Mouse (Mus musculus) embryonic stem cell, embryonic (primary cell): ENCODE results near the gene Zc3h15.

Source experiments
- CTCF ChIA-PET, 4 experiments: fragments of 300-600 bp in 2 of 4; fragments of 350-600 bp in 2 of 4; sonication (Branson Sonifier 250); formaldehyde crosslinking; loops; one replicate each; lab custom pipeline; 2022; ENCODE audit warnings: inconsistent platforms in 2 of 4; lab: Charles Lee
- POLR2A ChIA-PET, 4 experiments: fragments of 300-600 bp in 2 of 4; fragments of 350-600 bp in 2 of 4; sonication (Branson Sonifier 250); formaldehyde crosslinking; loops; one replicate each; lab custom pipeline; 2022; ENCODE audit warnings: antibody characterized with exemption in 4 of 4, inconsistent platforms in 1 of 4; lab: Charles Lee

Gene Zc3h15

GRCm38 (mm10) chr2:83667430-83667829 is 23.2 kb downstream of the Zc3h15 start:
- CTCF ChIA-PET: no interaction called here
- POLR2A ChIA-PET: no interaction called here

GRCm38 (mm10) chr2:83668052-83668451 is 23.8 kb downstream of the Zc3h15 start:
- CTCF ChIA-PET: no interaction called here
- POLR2A ChIA-PET: interaction anchor here in 1 of 4 experiments (2.5 to 2.6 kb wide), 3 partner anchors 17 to 42 kb away, joined by 8 to 10 read pairs (median 10); no protein-coding TSS in a partner anchor

- ChIA-PET POLR2A (interaction anchor here in 3 of 4 experiments (0.9 to 4.1 kb wide), 18 partner anchors 10 to 84 kb away, joined by 3 to 16 read pairs (median 4); partner anchors contain the start of gene Zc3h15 (in 2 of the 3)), CTCF (interaction anchor here in 3 of 4 experiments (0.8 to 1.9 kb wide), 7 partner anchors 11 to 331 kb away, joined by 3 to 10 read pairs (median 5); no protein-coding TSS in a partner anchor)
Measured at GRCm38 (mm10) chr2:83669988-83670387, 25.8 kb downstream of the Zc3h15 start.

GRCm38 (mm10) chr2:83671843-83672242 is 27.6 kb downstream of the Zc3h15 start:
- ChIA-PET POLR2A (interaction anchor here in 3 of 4 experiments (0.8 to 4.1 kb wide), 9 partner anchors 9 to 28 kb away, joined by 3 to 16 read pairs (median 4); partner anchors contain the start of gene Zc3h15 (in 2 of the 3)), CTCF (interaction anchor here in 1 of 4 experiments (0.5 kb wide), 1 partner anchor 26 kb away, joined by 5 read pairs; no protein-coding TSS in a partner anchor)

GRCm38 (mm10) chr2:83673067-83673466 is 28.8 kb downstream of the Zc3h15 start:
- ChIA-PET POLR2A (interaction anchor here in 3 of 4 experiments (0.5 to 1.7 kb wide), 11 partner anchors 9 to 140 kb away, joined by 3 to 4 read pairs (median 3); partner anchors contain the start of gene Zc3h15 (in 2 of the 3)), CTCF (interaction anchor here in 2 of 4 experiments (0.9 to 1.0 kb wide), 2 partner anchors 31 to 98 kb away, joined by 3 read pairs; no protein-coding TSS in a partner anchor)

GRCm38 (mm10) chr2:83673843-83674242 is 29.6 kb downstream of the Zc3h15 start:
- CTCF ChIA-PET: interaction anchor here in 2 of 4 experiments (0.6 to 0.9 kb wide), 2 partner anchors 26 to 32 kb away, joined by 3 read pairs; no protein-coding TSS in a partner anchor
- POLR2A ChIA-PET: interaction anchor here in 3 of 4 experiments (0.5 to 1.8 kb wide), 10 partner anchors 9 to 731 kb away, joined by 3 to 7 read pairs (median 3); partner anchors contain the start of gene Zc3h15 (in 2 of the 3)

- ChIA-PET CTCF (interaction anchor here in 1 of 4 experiments (0.5 to 0.6 kb wide), 2 partner anchors 25 to 52 kb away, joined by 3 to 4 read pairs; no protein-coding TSS in a partner anchor), POLR2A (interaction anchor here in 3 of 4 experiments (0.5 to 1.8 kb wide), 9 partner anchors 9 to 731 kb away, joined by 3 to 7 read pairs (median 3); partner anchors contain the start of gene Zc3h15 (in 1 of the 3))
Measured at GRCm38 (mm10) chr2:83674421-83674820, 30.2 kb downstream of the Zc3h15 start.

GRCm38 (mm10) chr2:83674896-83675295 is 30.7 kb downstream of the Zc3h15 start:
- ChIA-PET CTCF (interaction anchor here in 1 of 4 experiments (0.5 kb wide), 1 partner anchor 53 kb away, joined by 4 read pairs; no protein-coding TSS in a partner anchor), POLR2A (interaction anchor here in 3 of 4 experiments (1.0 to 1.8 kb wide), 7 partner anchors 9 to 31 kb away, joined by 3 to 5 read pairs (median 3); partner anchors contain the start of gene Zc3h15 (in 1 of the 3))

GRCm38 (mm10) chr2:83675681-83676080 is 31.4 kb downstream of the Zc3h15 start:
- POLR2A ChIA-PET: interaction anchor here in 1 of 4 experiments (0.6 to 0.7 kb wide), 2 partner anchors 17 to 35 kb away, joined by 3 to 4 read pairs; no protein-coding TSS in a partner anchor
- CTCF ChIA-PET: no interaction called here

- ChIA-PET CTCF (no interaction called here), POLR2A (interaction anchor here in 1 of 4 experiments (0.6 to 0.7 kb wide), 2 partner anchors 17 to 34 kb away, joined by 3 to 4 read pairs; no protein-coding TSS in a partner anchor)
Measured at GRCm38 (mm10) chr2:83676226-83676870, 32.1 kb downstream of the Zc3h15 start.

- CTCF ChIA-PET: interaction anchor here in 1 of 4 experiments (0.9 kb wide), 1 partner anchor 11 kb away, joined by 3 read pairs; no protein-coding TSS in a partner anchor
- POLR2A ChIA-PET: interaction anchor here in 3 of 4 experiments (0.9 to 3.8 kb wide), 14 partner anchors 9 to 44 kb away, joined by 3 to 17 read pairs (median 4); partner anchors contain the start of gene Zc3h15 (in 2 of the 3)
Measured at GRCm38 (mm10) chr2:83681332-83681731, 37.1 kb downstream of the Zc3h15 start.

GRCm38 (mm10) chr2:83681785-83682184 is 37.5 kb downstream of the Zc3h15 start:
- POLR2A ChIA-PET: interaction anchor here in 3 of 4 experiments (0.9 to 2.6 kb wide), 12 partner anchors 9 to 43 kb away, joined by 3 to 17 read pairs (median 5); partner anchors contain the start of gene Zc3h15 (in 2 of the 3)
- CTCF ChIA-PET: interaction anchor here in 1 of 4 experiments (0.9 kb wide), 1 partner anchor 12 kb away, joined by 3 read pairs; no protein-coding TSS in a partner anchor

GRCm38 (mm10) chr2:83682282-83682681 is 38.0 kb downstream of the Zc3h15 start:
- ChIA-PET POLR2A (interaction anchor here in 3 of 4 experiments (0.9 to 2.6 kb wide), 11 partner anchors 9 to 43 kb away, joined by 3 to 17 read pairs (median 5); partner anchors contain the start of gene Zc3h15 (in 3 of the 3)), CTCF (no interaction called here)

GRCm38 (mm10) chr2:83683731-83684519 is 39.7 kb downstream of the Zc3h15 start:
- CTCF ChIA-PET: no interaction called here
- POLR2A ChIA-PET: interaction anchor here in 3 of 4 experiments (0.5 to 2.3 kb wide), 8 partner anchors 9 to 705 kb away, joined by 4 to 13 read pairs (median 5); partner anchors contain the start of gene Zc3h15 (in 1 of the 3)

- CTCF ChIA-PET: no interaction called here
- POLR2A ChIA-PET: interaction anchor here in 2 of 4 experiments (0.9 to 1.9 kb wide), 5 partner anchors 8 to 32 kb away, joined by 3 to 6 read pairs (median 4); no protein-coding TSS in a partner anchor
Measured at GRCm38 (mm10) chr2:83684691-83685090, 40.5 kb downstream of the Zc3h15 start.

- POLR2A ChIA-PET: interaction anchor here in 1 of 4 experiments (3.3 kb wide), 1 partner anchor 34 kb away, joined by 15 read pairs; the partner anchor contains the start of gene Itgav
- CTCF ChIA-PET: no interaction called here
Measured at GRCm38 (mm10) chr2:83690372-83690771, 46.1 kb downstream of the Zc3h15 start.
